Mouse (Mus musculus) Patski (cell line): ENCODE measurements around the gene Cd2ap. TPM values are rescaled to one million over a fixed set of nuclear protein-coding genes. Genes with fewer than 3 reads are reported as not detected.
A peak's percentile ranks its signal among the peaks of the same experiment; 100 is the strongest.

Experiments
- ATAC-seq: fragments of 100-300 bp; one replicate; pipeline ENCODE4 v1.8.0; 2021
- CTCF ChIA-PET: fragments of 350-600 bp; sonication (Branson Sonifier 250); formaldehyde crosslinking; loops from one replicate; lab custom pipeline; 2022; ENCODE audit warnings: inconsistent platforms; lab: Charles Lee
- POLR2A ChIA-PET: fragments of 350-600 bp; sonication (Branson Sonifier 250); formaldehyde crosslinking; loops from one replicate; lab custom pipeline; 2022; ENCODE audit warnings: antibody characterized with exemption, inconsistent platforms; lab: Charles Lee
- DNase-seq: peaks from one replicate; pipeline ENCODE4 v3.0.0-alpha.2; 2011; ENCODE audit warnings: low read depth, low spot score
- H3K27me3 ChIP-seq: fragments of 371-371 bp; one replicate; pipeline ENCODE4 v1.5.1; 2021
- CTCF ChIP-seq: fragments of 100-300 bp; IDR thresholded peaks from one replicate; pipeline ENCODE4 v1.5.1; 2021
- in situ Hi-C: fragments of 300-500 bp; cut with MboI; formaldehyde crosslinking; loops from 3 replicates; pipeline ENCODE4 v1.11.1; 2018; ENCODE audit warnings: low pct_unique_long_range_greater_than_20kb, mixed read lengths
- polyA plus RNA-seq: library from polyadenylated mRNA; unstranded; gene quantifications from one replicate; pipeline ENCODE4 v1.2.3, GENCODE M21; 2021

The Cd2ap gene
- polyA plus RNA-seq, 1 experiment from 2014 or later: 110 TPM

DNA sequence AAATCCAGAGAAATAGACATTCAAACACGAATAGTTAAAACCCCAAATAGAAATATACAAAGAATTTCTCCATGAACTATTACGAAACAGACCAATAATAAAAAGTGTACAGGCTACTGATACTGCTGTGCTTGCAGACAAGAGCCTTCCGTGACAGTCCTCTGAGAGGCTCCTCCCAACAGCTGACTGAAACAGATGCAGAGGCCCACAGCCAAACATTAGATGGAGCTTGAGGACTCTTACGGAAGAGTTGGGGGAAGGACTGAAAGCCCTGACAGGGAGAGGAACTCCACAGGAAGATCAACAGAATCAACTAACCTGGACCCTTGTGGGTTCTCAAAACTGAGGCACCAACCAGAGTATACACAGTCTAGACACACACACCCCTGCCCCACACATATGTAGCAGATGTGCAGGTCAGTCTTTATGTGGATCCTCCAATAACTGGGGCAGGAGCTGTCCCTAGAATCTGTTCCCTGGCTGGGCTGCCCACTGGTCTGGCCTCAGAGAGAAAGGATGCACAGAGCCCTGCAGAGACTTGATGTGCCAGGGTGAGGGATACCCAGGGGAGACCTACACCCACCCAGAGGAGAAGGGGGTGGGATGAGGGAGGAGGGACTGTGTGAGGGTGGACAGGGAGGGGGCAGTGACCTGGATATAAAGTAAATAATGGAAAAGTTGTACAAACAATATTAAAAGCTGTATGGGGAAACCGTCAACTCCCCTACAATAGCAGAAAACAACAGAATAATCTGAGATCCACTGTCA, 87.6 kb downstream of the Cd2ap start:
- DNase-seq (no peak), ATAC-seq (no peak)
- no peaks in the 10 kb centered on the region for H3K27me3 ChIP-seq
- no peak for TF ChIP-seq CTCF
- POLR2A ChIA-PET: no interaction called here
- in situ Hi-C loops: loop anchor here (25.0 kb wide), 4 partner anchors 127 to 1827 kb away; no protein-coding TSS in a partner anchor
- CTCF ChIA-PET: interaction anchor here (1.2 to 1.5 kb wide), 2 partner anchors 16 to 176 kb away, joined by 3 to 5 read pairs; no protein-coding TSS in a partner anchor

DNA sequence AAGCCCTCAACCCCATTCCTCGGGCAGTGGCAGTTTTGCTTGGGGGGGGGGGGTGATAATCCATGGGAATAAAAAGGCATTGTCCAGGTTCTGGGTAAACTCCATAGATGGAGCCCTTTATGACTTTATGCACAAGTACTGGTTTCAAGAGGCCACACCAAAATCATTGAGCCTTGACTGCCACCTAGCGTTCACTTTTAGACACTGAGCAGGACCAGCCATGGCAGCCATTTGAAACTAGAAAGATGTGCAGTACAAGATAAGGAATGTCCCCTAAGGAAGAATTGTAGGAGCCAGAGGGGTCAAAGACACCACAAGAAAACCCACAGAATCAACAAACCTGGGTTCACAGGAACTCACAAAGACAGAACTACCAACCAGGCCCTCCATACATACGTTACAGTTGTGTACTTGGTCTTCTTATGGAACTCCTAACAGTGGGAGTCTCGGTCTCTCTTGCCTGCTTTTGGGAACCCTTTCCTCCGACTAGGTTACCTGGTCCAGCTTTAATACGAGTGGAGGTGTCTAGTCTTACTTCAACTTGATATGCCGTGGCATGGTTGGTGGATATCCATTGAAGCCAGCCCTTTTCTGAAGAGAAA, 94.2 kb downstream of the Cd2ap start:
- in situ Hi-C loops: loop anchor here (25.0 kb wide), 4 partner anchors 120 to 1820 kb away; no protein-coding TSS in a partner anchor
- peak; percentile 61 for ATAC-seq
- POLR2A ChIA-PET: interaction anchor here (0.7 kb wide), 1 partner anchor 64 kb away, joined by 4 read pairs; no protein-coding TSS in a partner anchor

DNA sequence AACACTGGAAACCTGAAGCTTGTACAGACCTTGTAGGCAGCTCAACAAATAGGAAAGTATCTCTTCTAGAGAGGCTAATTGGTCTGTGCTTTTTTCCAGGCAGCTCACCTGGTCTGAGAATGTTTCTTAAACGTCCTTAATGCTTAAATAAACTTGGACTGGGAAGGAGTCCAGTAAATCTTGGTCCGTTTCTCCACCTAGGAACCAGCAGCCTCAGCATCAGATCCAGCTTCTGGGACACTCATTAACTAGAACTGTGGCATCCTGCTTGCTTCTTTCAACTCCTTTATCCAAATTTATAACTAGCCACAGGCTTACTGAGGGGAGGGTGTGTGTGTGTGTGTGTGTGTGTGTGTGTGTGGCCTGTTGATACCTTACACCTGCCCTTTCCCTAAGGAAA, 122.7 kb downstream of the Cd2ap start:
- no peaks in the 10 kb centered on the region for H3K27me3 ChIP-seq
- ChIA-PET CTCF (interaction anchor here (1.1 kb wide), 1 partner anchor 93 kb away, joined by 3 read pairs; no protein-coding TSS in a partner anchor), POLR2A (interaction anchor here (0.6 kb wide), 1 partner anchor 48 kb away, joined by 3 read pairs; no protein-coding TSS in a partner anchor)
- no peak for TF ChIP-seq CTCF
- ATAC-seq: peak; percentile 60
- in situ Hi-C loops: no loop called here
- peak; percentile 48 for DNase-seq

More for the DNA sequence above, 94.2 kb downstream of the Cd2ap start:
- CTCF ChIA-PET: interaction anchor here (0.6 to 1.2 kb wide), 8 partner anchors 18 to 169 kb away, joined by 3 to 7 read pairs (median 3); no protein-coding TSS in a partner anchor
- peak; percentile 87 for TF ChIP-seq CTCF
- DNase-seq: peak; percentile 17
- no peaks in the 10 kb centered on the region for H3K27me3 ChIP-seq

DNA sequence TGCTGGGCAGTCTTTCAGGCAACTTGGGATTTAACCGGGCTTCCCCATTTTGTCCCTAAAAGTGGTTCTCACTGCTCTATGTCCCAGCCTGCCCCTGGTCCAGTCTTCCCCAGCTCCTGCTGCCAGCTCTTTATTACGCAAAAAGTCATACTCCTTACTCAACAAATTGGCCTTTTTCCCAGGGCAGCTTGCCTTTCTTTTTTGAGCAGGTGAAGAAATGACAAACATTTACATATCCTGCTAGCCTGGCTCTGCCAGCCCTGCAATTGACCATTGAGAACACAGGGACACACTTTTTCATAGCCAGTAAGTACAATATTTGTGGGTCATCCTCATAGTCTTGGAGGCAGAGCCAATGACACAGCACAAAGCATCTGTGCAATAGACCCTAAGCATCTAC, 124.3 kb downstream of the Cd2ap start:
- DNase-seq: no peak
- no peaks in the 10 kb centered on the region for H3K27me3 ChIP-seq
- ATAC-seq: peak; percentile 52
- ChIA-PET POLR2A (no interaction called here), CTCF (interaction anchor here (0.9 to 1.4 kb wide), 2 partner anchors 20 to 30 kb away, joined by 3 read pairs; no protein-coding TSS in a partner anchor)
- no peak for TF ChIP-seq CTCF
- in situ Hi-C loops: no loop called here

DNA sequence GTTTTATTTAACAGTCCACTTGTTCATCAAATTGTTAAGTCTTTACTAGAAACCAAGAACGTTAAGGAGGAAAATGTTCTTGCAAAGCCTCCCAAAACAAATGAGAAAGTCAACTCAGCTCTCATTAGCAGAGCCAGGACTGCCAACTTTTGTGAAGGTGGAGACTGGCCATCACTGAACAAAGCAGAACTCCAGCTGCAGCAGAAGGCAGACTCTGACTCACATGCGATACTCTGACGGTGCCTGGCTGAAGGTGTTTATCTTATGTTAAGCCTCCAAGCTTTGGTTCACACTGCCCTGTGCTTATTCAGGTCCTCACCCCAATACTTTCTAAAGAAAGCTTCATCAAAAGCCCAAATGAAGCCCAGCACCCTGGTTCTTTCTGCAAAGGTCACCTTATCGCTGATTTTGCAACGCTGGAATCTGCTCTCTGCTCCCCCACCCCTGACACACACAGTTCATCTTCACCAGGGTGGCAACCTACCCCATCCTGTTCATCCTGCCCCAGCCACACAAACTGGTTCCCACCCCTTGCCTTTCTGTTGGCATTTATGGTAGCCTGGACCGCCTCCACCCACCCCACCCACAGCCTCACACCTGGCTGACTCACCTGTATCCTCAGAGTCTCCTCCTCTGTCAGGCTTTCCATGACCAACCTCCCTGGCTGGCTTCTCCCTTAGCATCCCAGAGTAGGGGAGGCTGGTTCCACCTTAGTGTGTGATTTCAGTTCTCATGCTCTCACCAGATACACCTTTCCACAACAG, 130.6 kb downstream of the Cd2ap start:
- no peaks in the 10 kb centered on the region for H3K27me3 ChIP-seq
- ChIA-PET CTCF (no interaction called here), POLR2A (no interaction called here)
- no peak for TF ChIP-seq CTCF
- in situ Hi-C loops: no loop called here
- ATAC-seq (no peak), DNase-seq (no peak)

Other genes with a start within 250 kb of the Cd2ap start
- 0.46 TPM for gene Adgrf4, start 184.4 kb downstream of the Cd2ap start, polyA plus RNA-seq
- gene Adgrf2, start 134.5 kb downstream of the Cd2ap start, polyA plus RNA-seq: 0.33 TPM
- 70.8 TPM for gene Tnfrsf21, start 139.9 kb upstream of the Cd2ap start, polyA plus RNA-seq